Mouse (Mus musculus) midbrain, embryonic 14.5 days (tissue): ENCODE results near the gene Frg2f1. TPM values are rescaled to one million over a fixed set of nuclear protein-coding genes. Genes with fewer than 3 reads are reported as not detected.
A peak's percentile ranks its signal among the peaks of the same experiment; 100 is the strongest.

ENCODE experiments used
- ATAC-seq: fragments of 200-750 bp; cut with Nextera tagmentation; 2 replicates; pipeline ENCODE4 v1.8.0; 2017; ENCODE audit warnings: moderate number of reproducible peaks, moderate library complexity; ENCODE audit not compliant: low FRiP score, low TSS enrichment
- DNase-seq: peaks from one replicate; pipeline ENCODE4 v3.0.0-alpha.2; 2015
- H3K27ac ChIP-seq: fragments of 300-500 bp; sonication (generic); replicated peaks from 2 replicates; pipeline ENCODE4 v1.5.1; 2014; ENCODE audit warnings: mild to moderate bottlenecking, low read depth, low read length, moderate library complexity
- H3K27me3 ChIP-seq: fragments of 300-500 bp; sonication (generic); 2 replicates; pipeline ENCODE4 v1.6.1; 2014; ENCODE audit warnings: low read length, control low read depth, mixed read lengths; ENCODE audit not compliant: control insufficient read depth, insufficient read depth
- H3K36me3 ChIP-seq: fragments of 300-500 bp; sonication (generic); 2 replicates; pipeline ENCODE4 v1.6.1; 2014; ENCODE audit warnings: low read length, control low read depth; ENCODE audit not compliant: control insufficient read depth, insufficient read depth
- H3K4me1 ChIP-seq: fragments of 300-500 bp; sonication (generic); 2 replicates; pipeline ENCODE4 v1.6.1; 2014; ENCODE audit warnings: mild to moderate bottlenecking, antibody characterized with exemption, low read length, control low read depth; ENCODE audit not compliant: control insufficient read depth, insufficient read depth
- H3K4me2 ChIP-seq: fragments of 300-500 bp; sonication (generic); 2 replicates; pipeline ENCODE4 v1.6.1; 2014; ENCODE audit warnings: mild to moderate bottlenecking, low read length, moderate library complexity
- H3K4me3 ChIP-seq: fragments of 300-500 bp; sonication (generic); replicated peaks from 2 replicates; pipeline ENCODE4 v1.5.1; 2014; ENCODE audit warnings: low read depth, low read length
- H3K9ac ChIP-seq: fragments of 300-500 bp; sonication (generic); replicated peaks from 2 replicates; pipeline ENCODE4 v1.6.1; 2014; ENCODE audit warnings: mild to moderate bottlenecking, low read length, moderate library complexity
- H3K9me3 ChIP-seq: fragments of 300-500 bp; sonication (generic); 2 replicates; pipeline ENCODE4 v1.6.1; 2016; ENCODE audit warnings: low read length, control low read depth, mixed read lengths; ENCODE audit not compliant: control insufficient read depth
- WGBS: fragments of 180-500 bp; shearing (Covaris S2); extraction: QIAGEN DNeasy Blood & Tissue Kit; methylation state at CpG from one replicate; pipeline ENCODE4 v1.1.7; 2014; 5-methylcytosine and 5-hydroxymethylcytosine counted together
- polyA plus RNA-seq: library from polyadenylated mRNA; unstranded; fragments of >200 nt; fragmentation: Nextera tagmentation; extraction: Ambion mirVana; gene quantifications from 2 replicates; pipeline ENCODE4 v1.2.1, GENCODE M21; 2014

Frg2f1 gene
- polyA plus RNA-seq, 1 experiment from 2014 or later: 9.5 TPM

DNA sequence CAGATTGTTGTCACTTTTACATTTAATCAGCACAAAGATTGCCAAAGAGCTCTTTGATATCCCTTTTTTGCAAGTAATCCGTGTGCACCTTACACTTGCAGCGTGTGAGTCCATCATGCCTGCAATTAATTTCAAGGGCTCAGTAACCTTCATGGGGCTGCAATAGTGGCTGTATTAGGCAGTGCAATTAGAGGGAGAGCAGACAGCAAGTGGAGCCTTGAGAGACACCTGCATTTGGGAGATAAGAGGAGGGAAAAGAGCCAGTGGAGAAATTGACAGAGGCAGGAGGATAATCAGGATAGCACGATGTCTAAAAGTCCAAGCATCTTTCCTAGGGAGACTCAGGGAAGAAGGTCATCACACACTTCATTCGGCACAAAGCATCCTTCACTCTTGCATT lies 15.8 kb downstream of the Frg2f1 start:
- 58% methylated on average over 4 of the region's 4 CpGs for WGBS

DNA sequence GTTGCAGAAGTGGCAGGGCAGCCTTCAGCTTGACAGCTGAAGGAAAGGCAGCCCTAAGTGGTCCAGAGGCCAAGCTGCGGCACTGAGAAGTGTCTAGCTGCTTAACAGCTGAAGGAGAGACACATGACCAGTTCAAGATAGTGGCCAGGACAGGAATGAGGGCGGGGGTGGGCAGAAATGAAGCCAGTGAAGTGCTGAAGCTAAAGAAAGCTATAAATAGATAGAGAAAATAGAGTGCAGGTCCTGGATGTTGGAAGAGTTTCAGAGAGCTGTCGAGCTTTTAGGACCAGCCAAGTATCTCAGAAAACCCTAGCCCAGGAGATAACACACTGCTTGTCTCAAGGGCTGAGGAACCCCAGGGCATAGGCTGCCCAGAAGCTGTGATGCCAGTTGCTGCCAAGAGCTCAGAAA lies 26.6 kb downstream of the Frg2f1 start:
- no peak for ATAC-seq
- no peaks in the 10 kb centered on the region for H3K27me3 ChIP-seq
- H3K9me3 ChIP-seq: no peaks in the 10 kb centered on the region
- no peak overlapping the region for H3K4me2 ChIP-seq
- H3K36me3 ChIP-seq: no peaks in the 10 kb centered on the region
- 67% methylated on average over 3 of the region's 3 CpGs for WGBS
- no peak overlapping the region for H3K4me3 ChIP-seq
- no peak for DNase-seq
- H3K4me1 ChIP-seq: no peaks in the 10 kb centered on the region
- no peak overlapping the region for H3K27ac ChIP-seq
- no peak overlapping the region for H3K9ac ChIP-seq

More for the DNA sequence above, 15.8 kb downstream of the Frg2f1 start:
- Histone ChIP-seq H3K4me3 (no peak overlapping the region), H3K9ac (no peak overlapping the region), H3K27ac (peak overlapping the region; percentile 85), H3K27me3 (no peaks in the 10 kb centered on the region), H3K9me3 (no peaks in the 10 kb centered on the region), H3K4me1 (peaks cover 13% of the 10 kb centered on the region), H3K4me2 (peak overlapping the region; percentile 23; the same call in 1 of the 2 replicates), H3K36me3 (no peaks in the 10 kb centered on the region)
- ATAC-seq: no peak; the same call in 1 of the 2 replicates
- DNase-seq: peak; percentile 52

DNA sequence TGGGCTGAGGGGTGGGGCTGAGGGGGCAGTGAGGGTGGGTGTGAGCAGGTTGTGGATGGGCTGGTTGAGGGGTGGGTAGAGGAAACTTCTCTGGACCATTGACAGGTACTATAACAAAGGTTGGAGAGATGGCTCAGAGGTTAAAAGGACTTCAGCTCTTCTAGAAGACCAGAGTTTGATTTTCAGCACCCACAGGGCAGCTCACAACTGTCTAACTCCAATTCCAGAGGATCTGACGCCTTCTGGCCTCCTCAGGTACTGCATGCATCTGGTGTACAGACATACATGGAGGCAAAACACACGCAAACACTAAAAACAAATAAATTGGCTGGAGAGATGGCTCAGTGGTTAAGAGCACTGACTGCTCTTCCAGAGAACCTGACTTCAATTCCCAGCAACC lies 27.7 kb downstream of the Frg2f1 start:
- Histone ChIP-seq H3K27me3 (no peaks in the 10 kb centered on the region), H3K4me3 (no peak overlapping the region), H3K27ac (no peak overlapping the region), H3K9me3 (no peaks in the 10 kb centered on the region), H3K9ac (no peak overlapping the region), H3K36me3 (no peaks in the 10 kb centered on the region), H3K4me2 (no peak overlapping the region), H3K4me1 (no peaks in the 10 kb centered on the region)
- no peak for ATAC-seq
- 66% methylated on average over 2 of the region's 2 CpGs for WGBS
- DNase-seq: no peak

DNA sequence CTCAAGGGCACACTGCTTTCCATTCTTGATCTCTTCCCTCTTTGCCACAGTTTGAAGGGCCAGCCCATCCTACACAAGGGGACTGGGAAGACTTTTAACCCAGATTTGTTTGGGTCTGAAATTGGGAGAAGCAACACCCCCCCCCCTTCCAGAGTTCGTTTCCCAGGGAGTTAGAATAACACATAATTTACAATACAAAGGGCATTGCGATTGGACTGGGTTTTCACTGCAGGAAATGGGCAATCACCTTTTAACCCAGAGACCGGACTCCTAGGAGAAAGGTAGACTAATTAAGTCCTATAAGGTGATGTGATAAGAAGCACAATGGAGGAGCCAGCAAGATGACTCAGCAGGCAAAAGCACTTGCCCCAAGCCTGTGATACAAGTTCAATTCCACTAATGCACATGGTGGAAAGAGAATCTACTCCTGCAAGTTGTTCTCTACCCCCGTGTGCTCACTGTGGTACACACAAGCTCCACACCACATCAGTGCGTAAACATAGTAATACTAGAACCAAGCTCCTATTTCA lies 40.9 kb downstream of the Frg2f1 start:
- Histone ChIP-seq H3K4me3 (no peak overlapping the region), H3K9me3 (no peaks in the 10 kb centered on the region), H3K27me3 (no peaks in the 10 kb centered on the region), H3K4me1 (no peaks in the 10 kb centered on the region), H3K27ac (no peak overlapping the region), H3K9ac (no peak overlapping the region), H3K36me3 (no peaks in the 10 kb centered on the region), H3K4me2 (no peak overlapping the region)
- 72% methylated on average over 5 of the region's 5 CpGs for WGBS
- ATAC-seq (no peak), DNase-seq (no peak)

- DNase-seq: no peak
- Histone ChIP-seq H3K9ac (peak overlapping the region; percentile 72), H3K9me3 (no peaks in the 10 kb centered on the region), H3K4me3 (peak overlapping the region; percentile 62), H3K4me1 (0 out of 2 replicates have a peak, but pooled peaks cover 6% of the 10 kb centered on the region), H3K36me3 (no peaks in the 10 kb centered on the region), H3K27ac (peak overlapping the region; percentile 85), H3K4me2 (peak overlapping the region; percentile 79), H3K27me3 (no peaks in the 10 kb centered on the region)
- peak; percentile 32; the same call in 1 of the 2 replicates for ATAC-seq
- 33% methylated on average over 10 of the region's 10 CpGs for WGBS
Measured at GRCm38 (mm10) chr4:119492933-119493327, 46.4 kb downstream of the Frg2f1 start.

DNA sequence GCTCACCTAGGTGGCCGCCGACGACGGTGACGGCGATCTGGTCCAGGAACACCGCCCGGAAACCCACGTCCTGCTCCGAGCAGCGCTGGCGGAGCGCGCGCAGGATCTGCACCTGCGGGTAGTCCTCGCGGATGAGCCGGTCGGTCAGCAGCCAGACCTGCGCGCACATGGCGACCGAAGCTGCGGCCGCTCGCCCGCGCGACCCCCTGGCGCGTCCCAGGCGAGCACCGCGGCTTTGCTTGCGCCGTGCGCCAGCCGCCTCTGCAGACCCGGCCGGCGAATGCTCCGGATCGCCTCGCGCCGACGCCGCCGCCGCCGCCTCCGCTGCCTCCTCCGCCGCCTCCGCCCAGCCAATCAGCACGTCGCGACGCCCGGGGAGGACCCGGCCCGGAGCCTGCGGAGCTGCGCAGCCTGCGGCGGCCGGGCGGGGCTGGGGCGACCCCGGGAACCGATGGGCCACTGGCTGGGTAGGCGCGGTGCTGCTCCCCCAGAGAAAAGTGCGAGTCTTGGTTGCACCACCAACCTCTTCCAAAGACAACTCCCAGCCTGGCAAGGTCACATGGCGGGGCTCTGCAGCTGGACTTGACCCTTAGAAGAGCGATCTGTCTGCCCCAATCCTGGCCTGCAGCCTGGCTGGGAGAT lies 46.9 kb downstream of the Frg2f1 start, which contains the start of gene Rimkla:
Gene Rimkla (minus strand): TSS at position 338 of the 642 bp plus-strand sequence.
- H3K4me3 ChIP-seq: peak within 1 kb of the TSS; percentile 62
- ATAC-seq: peak; percentile 92
- H3K4me1 ChIP-seq: 0 out of 2 replicates have a peak, but pooled peaks cover 6% of the 10 kb centered on the region
- peak within 1 kb of the TSS; percentile 85 for H3K27ac ChIP-seq
- H3K9me3 ChIP-seq: no peaks in the 10 kb centered on the region
- no peaks in the 10 kb centered on the region for H3K36me3 ChIP-seq
- peak; percentile 89 for DNase-seq
- H3K27me3 ChIP-seq: no peaks in the 10 kb centered on the region
- H3K4me2 ChIP-seq: peak within 1 kb of the TSS; percentile 79
- peak within 1 kb of the TSS; percentile 72 for H3K9ac ChIP-seq
- WGBS: under 1% methylated on average over 73 of the region's 77 CpGs

DNA sequence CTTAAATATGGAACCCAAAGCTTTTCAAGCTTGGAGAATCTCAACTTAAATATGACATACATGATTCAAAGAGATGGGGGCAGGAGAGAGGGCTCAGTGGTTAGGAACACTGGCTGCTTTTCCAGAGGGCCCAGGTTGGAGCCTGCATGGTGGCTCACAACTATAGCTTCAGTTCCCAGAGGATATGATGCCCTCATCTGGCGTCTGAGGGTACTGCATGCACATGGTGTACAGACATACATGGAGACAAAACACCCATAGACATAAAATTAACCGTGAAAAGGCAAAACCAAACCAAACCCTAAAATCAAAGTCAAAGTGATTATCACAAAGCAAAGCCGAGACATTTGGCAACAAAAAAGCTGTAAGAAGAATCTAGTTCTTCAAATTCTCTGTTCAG lies 48.5 kb downstream of the Frg2f1 start:
- DNase-seq (peak; percentile 62), ATAC-seq (no peak)
- Histone ChIP-seq H3K4me3 (no peak overlapping the region), H3K9ac (no peak overlapping the region), H3K4me2 (no peak overlapping the region; the same call in 1 of the 2 replicates), H3K27me3 (no peaks in the 10 kb centered on the region), H3K4me1 (0 out of 2 replicates have a peak, but pooled peaks cover 6% of the 10 kb centered on the region), H3K27ac (no peak overlapping the region), H3K36me3 (no peaks in the 10 kb centered on the region), H3K9me3 (no peaks in the 10 kb centered on the region)
- 82% methylated on average over 3 of the region's 3 CpGs for WGBS

DNA sequence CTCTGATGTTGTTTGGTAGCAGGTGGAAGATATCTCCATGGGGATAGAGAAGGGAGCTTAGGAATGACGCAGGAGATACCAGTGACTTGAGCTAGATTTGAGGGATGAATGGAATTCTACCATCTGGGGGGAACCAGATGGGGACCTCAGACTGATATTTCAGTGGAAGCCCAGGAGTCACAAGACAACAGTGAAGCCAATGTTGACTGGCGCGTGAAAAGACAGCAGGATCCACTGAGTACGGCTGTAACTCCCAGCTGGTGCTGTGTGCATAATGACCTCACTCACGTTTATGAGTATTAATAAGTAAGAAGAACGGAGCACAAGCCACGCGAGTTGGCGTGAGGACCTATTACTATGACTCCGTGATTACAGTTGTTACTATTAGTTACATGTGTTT lies 49.7 kb downstream of the Frg2f1 start:
- Histone ChIP-seq H3K4me1 (0 out of 2 replicates have a peak, but pooled peaks cover 6% of the 10 kb centered on the region), H3K9me3 (no peaks in the 10 kb centered on the region), H3K9ac (no peak overlapping the region), H3K4me3 (no peak overlapping the region), H3K27me3 (no peaks in the 10 kb centered on the region), H3K4me2 (no peak overlapping the region), H3K27ac (no peak overlapping the region), H3K36me3 (no peaks in the 10 kb centered on the region)
- DNase-seq (no peak), ATAC-seq (no peak)
- WGBS: 71% methylated on average over 10 of the region's 10 CpGs

- Histone ChIP-seq H3K4me2 (no peak overlapping the region), H3K27ac (no peak overlapping the region), H3K27me3 (no peaks in the 10 kb centered on the region), H3K9me3 (no peaks in the 10 kb centered on the region), H3K9ac (no peak overlapping the region), H3K4me1 (0 out of 2 replicates have a peak, but pooled peaks cover 3% of the 10 kb centered on the region), H3K4me3 (no peak overlapping the region), H3K36me3 (no peaks in the 10 kb centered on the region)
- WGBS: 83% methylated on average over 7 of the region's 7 CpGs
- ATAC-seq (no peak), DNase-seq (no peak)
Measured at GRCm38 (mm10) chr4:119484882-119485281, 54.4 kb downstream of the Frg2f1 start.
